Mouse (Mus musculus): ENCODE measurements around the gene Ackr3. TPM values are rescaled to one million over a fixed set of nuclear protein-coding genes. Genes with fewer than 3 reads are reported as not detected.

The Ackr3 gene
- 26.6 and 27.4 TPM in 2 replicates for polyA plus RNA-seq (2016; fragmentation: Nextera tagmentation; extraction: Ambion mirVana)

GRCm38 (mm10) chr1:90203783-90204690, at the start of gene Ackr3:
Gene Ackr3 (plus strand): TSS chr1:90203980.
- ATAC-seq (ENCODE audit: low FRiP score, low read depth) = peak; percentile 77
- Histone ChIP-seq H3K4me3 (peak within 1 kb of the TSS; percentile 58), H3K4me2 (replicated peaks) (peak within 1 kb of the TSS; percentile 63), H3K27me3 (peaks cover 30% of the 10 kb centered on the region), H3K9me3 (no peaks in the 10 kb centered on the region), H3K4me1 (peaks cover 51% of the 10 kb centered on the region), H3K36me3 (0 out of 2 replicates have a peak, but pooled peaks cover under 1% of the 10 kb centered on the region), H3K27ac (replicated peaks) (peak within 1 kb of the TSS; percentile 84), H3K9ac (replicated peaks) (peak within 1 kb of the TSS; percentile 73)
- WGBS = 1% methylated on average over 19 of the region's 19 CpGs

GRCm38 (mm10) chr1:90156589-90156988, 47.2 kb upstream of the Ackr3 start:
- WGBS = 78% methylated on average over 7 of the region's 7 CpGs
- Histone ChIP-seq H3K4me1 (peaks cover 15% of the 10 kb centered on the region), H3K27ac (replicated peaks) (no peak overlapping the region), H3K4me3 (no peak overlapping the region), H3K4me2 (replicated peaks) (no peak overlapping the region), H3K9ac (replicated peaks) (no peak overlapping the region), H3K27me3 (peaks cover 9% of the 10 kb centered on the region; the same call in 1 of the 2 replicates), H3K36me3 (no peaks in the 10 kb centered on the region), H3K9me3 (no peaks in the 10 kb centered on the region)
- no peak for ATAC-seq (ENCODE audit: low FRiP score, low read depth)

GRCm38 (mm10) chr1:90159927-90160326, 43.9 kb upstream of the Ackr3 start:
- no peak overlapping the region for H3K4me3 ChIP-seq
- no peak for ATAC-seq (ENCODE audit: low FRiP score, low read depth)
- WGBS = 42% methylated on average over 13 of the region's 13 CpGs
- peaks cover 10% of the 10 kb centered on the region for H3K4me1 ChIP-seq
- no peak overlapping the region for H3K27ac ChIP-seq (replicated peaks)
- peaks cover 3% of the 10 kb centered on the region; the same call in 1 of the 2 replicates for H3K27me3 ChIP-seq
- H3K4me2 ChIP-seq (replicated peaks) = no peak overlapping the region
- no peaks in the 10 kb centered on the region for H3K36me3 ChIP-seq
- no peaks in the 10 kb centered on the region for H3K9me3 ChIP-seq
- no peak overlapping the region for H3K9ac ChIP-seq (replicated peaks)

- Histone ChIP-seq H3K4me1 (peaks cover 10% of the 10 kb centered on the region), H3K4me2 (replicated peaks) (no peak overlapping the region), H3K36me3 (no peaks in the 10 kb centered on the region), H3K9ac (replicated peaks) (no peak overlapping the region), H3K4me3 (no peak overlapping the region), H3K27ac (replicated peaks) (no peak overlapping the region), H3K9me3 (no peaks in the 10 kb centered on the region), H3K27me3 (peaks cover 3% of the 10 kb centered on the region; the same call in 1 of the 2 replicates)
- ATAC-seq (ENCODE audit: low FRiP score, low read depth) = no peak
- WGBS = 89% methylated on average over 6 of the region's 6 CpGs
Measured at GRCm38 (mm10) chr1:90161623-90162022, 42.2 kb upstream of the Ackr3 start.

GRCm38 (mm10) chr1:90162379-90162857, 41.4 kb upstream of the Ackr3 start:
- H3K9ac ChIP-seq (replicated peaks) = no peak overlapping the region
- H3K27ac ChIP-seq (replicated peaks) = no peak overlapping the region
- H3K9me3 ChIP-seq = no peaks in the 10 kb centered on the region
- no peak overlapping the region for H3K4me3 ChIP-seq
- H3K27me3 ChIP-seq = peaks cover 3% of the 10 kb centered on the region; the same call in 1 of the 2 replicates
- WGBS = 70% methylated on average over 13 of the region's 13 CpGs
- no peak for ATAC-seq (ENCODE audit: low FRiP score, low read depth)
- H3K4me2 ChIP-seq (replicated peaks) = no peak overlapping the region
- H3K4me1 ChIP-seq = peaks cover 10% of the 10 kb centered on the region
- no peaks in the 10 kb centered on the region for H3K36me3 ChIP-seq

- Histone ChIP-seq H3K4me1 (peaks cover 10% of the 10 kb centered on the region), H3K9ac (replicated peaks) (no peak overlapping the region), H3K27ac (replicated peaks) (no peak overlapping the region), H3K4me2 (replicated peaks) (no peak overlapping the region), H3K4me3 (no peak overlapping the region), H3K9me3 (no peaks in the 10 kb centered on the region), H3K27me3 (no peaks in the 10 kb centered on the region), H3K36me3 (no peaks in the 10 kb centered on the region)
- no peak for ATAC-seq (ENCODE audit: low FRiP score, low read depth)
- WGBS = 87% methylated on average over 7 of the region's 7 CpGs
Measured at GRCm38 (mm10) chr1:90163161-90163560, 40.6 kb upstream of the Ackr3 start.

GRCm38 (mm10) chr1:90164319-90164718, 39.5 kb upstream of the Ackr3 start:
- Histone ChIP-seq H3K36me3 (no peaks in the 10 kb centered on the region), H3K9ac (replicated peaks) (no peak overlapping the region), H3K9me3 (no peaks in the 10 kb centered on the region), H3K27ac (replicated peaks) (no peak overlapping the region), H3K4me1 (peaks cover 10% of the 10 kb centered on the region), H3K4me2 (replicated peaks) (no peak overlapping the region), H3K4me3 (no peak overlapping the region), H3K27me3 (no peaks in the 10 kb centered on the region)
- no peak for ATAC-seq (ENCODE audit: low FRiP score, low read depth)
- 36% methylated on average over 3 of the region's 3 CpGs for WGBS

- ATAC-seq (ENCODE audit: low FRiP score, low read depth) = no peak
- Histone ChIP-seq H3K27ac (replicated peaks) (no peak overlapping the region), H3K9ac (replicated peaks) (no peak overlapping the region), H3K4me3 (no peak overlapping the region), H3K36me3 (no peaks in the 10 kb centered on the region), H3K9me3 (no peaks in the 10 kb centered on the region), H3K27me3 (no peaks in the 10 kb centered on the region), H3K4me2 (replicated peaks) (no peak overlapping the region), H3K4me1 (peaks cover 14% of the 10 kb centered on the region)
- WGBS = 43% methylated on average over 8 of the region's 8 CpGs
Measured at GRCm38 (mm10) chr1:90174338-90174737, 29.4 kb upstream of the Ackr3 start.

- Histone ChIP-seq H3K4me3 (no peak overlapping the region), H3K9ac (replicated peaks) (no peak overlapping the region), H3K4me1 (peaks cover 14% of the 10 kb centered on the region), H3K36me3 (no peaks in the 10 kb centered on the region), H3K27me3 (no peaks in the 10 kb centered on the region), H3K27ac (replicated peaks) (no peak overlapping the region), H3K4me2 (replicated peaks) (no peak overlapping the region), H3K9me3 (no peaks in the 10 kb centered on the region)
- no peak for ATAC-seq (ENCODE audit: low FRiP score, low read depth)
- WGBS = 76% methylated on average over 7 of the region's 7 CpGs
Measured at GRCm38 (mm10) chr1:90176223-90176622, 27.6 kb upstream of the Ackr3 start.

GRCm38 (mm10) chr1:90177565-90177964, 26.2 kb upstream of the Ackr3 start:
- Histone ChIP-seq H3K9ac (replicated peaks) (no peak overlapping the region), H3K9me3 (no peaks in the 10 kb centered on the region), H3K4me3 (no peak overlapping the region), H3K4me1 (peaks cover 14% of the 10 kb centered on the region), H3K36me3 (no peaks in the 10 kb centered on the region), H3K27me3 (no peaks in the 10 kb centered on the region), H3K27ac (replicated peaks) (no peak overlapping the region), H3K4me2 (replicated peaks) (no peak overlapping the region)
- ATAC-seq (ENCODE audit: low FRiP score, low read depth) = no peak

GRCm38 (mm10) chr1:90177978-90178377, 25.8 kb upstream of the Ackr3 start:
- no peak overlapping the region for H3K4me2 ChIP-seq (replicated peaks)
- H3K4me3 ChIP-seq = no peak overlapping the region
- H3K36me3 ChIP-seq = no peaks in the 10 kb centered on the region
- no peak overlapping the region for H3K9ac ChIP-seq (replicated peaks)
- WGBS = 75% methylated on average over 5 of the region's 5 CpGs
- ATAC-seq (ENCODE audit: low FRiP score, low read depth) = no peak
- peaks cover 14% of the 10 kb centered on the region for H3K4me1 ChIP-seq
- no peaks in the 10 kb centered on the region for H3K27me3 ChIP-seq
- H3K27ac ChIP-seq (replicated peaks) = no peak overlapping the region
- no peaks in the 10 kb centered on the region for H3K9me3 ChIP-seq

GRCm38 (mm10) chr1:90180479-90180878, 23.3 kb upstream of the Ackr3 start:
- no peak overlapping the region for H3K4me3 ChIP-seq
- 82% methylated on average over 7 of the region's 7 CpGs for WGBS
- H3K9ac ChIP-seq (replicated peaks) = no peak overlapping the region
- no peak for ATAC-seq (ENCODE audit: low FRiP score, low read depth)
- H3K27ac ChIP-seq (replicated peaks) = no peak overlapping the region
- H3K4me1 ChIP-seq = peaks cover 9% of the 10 kb centered on the region; the same call in 1 of the 2 replicates
- H3K4me2 ChIP-seq (replicated peaks) = no peak overlapping the region
- no peaks in the 10 kb centered on the region for H3K27me3 ChIP-seq
- H3K36me3 ChIP-seq = no peaks in the 10 kb centered on the region
- H3K9me3 ChIP-seq = no peaks in the 10 kb centered on the region
